Mouse (Mus musculus) heart, adult 2 months (tissue): Measurements from ENCODE around the gene Tmod2.

Experiments
- CTCF ChIP-seq: fragments of 200-600 bp; IDR thresholded peaks from 2 replicates; pipeline ENCODE4 v1.8.1; 2022; ENCODE audit warnings: antibody characterized with exemption, mild to moderate bottlenecking, moderate library complexity
- EP300 ChIP-seq: fragments of 200-500 bp; IDR thresholded peaks from 2 replicates; pipeline ENCODE4 v1.6.1; 2011; ENCODE audit warnings: low read depth, low read length, control low read depth; ENCODE audit not compliant: insufficient read depth
- POLR2A ChIP-seq: fragments of 200-500 bp; IDR thresholded peaks from 2 replicates; pipeline ENCODE4 v1.6.1; 2011; ENCODE audit warnings: mild to moderate bottlenecking, low read depth, low read length, control low read depth; ENCODE audit not compliant: insufficient read depth

- TF ChIP-seq POLR2A (no peak), CTCF (no peak), EP300 (no peak)
These were observed 42.7 kb downstream of the Tmod2 start for GRCm38 (mm10) chr9:75568399-75568798.
